Mouse (Mus musculus): Measurements from ENCODE around the gene Usp46. TPM values are rescaled to one million over a fixed set of nuclear protein-coding genes. Genes with fewer than 3 reads are reported as not detected.
"Not testable (repeated sequence)": the region's sequence is repeated elsewhere in the genome, so short reads cannot be mapped to it uniquely, and the experiment has no call there.

Usp46 gene
- polyA plus RNA-seq, 1 experiment from 2014 or later: 33.0 TPM

DNA sequence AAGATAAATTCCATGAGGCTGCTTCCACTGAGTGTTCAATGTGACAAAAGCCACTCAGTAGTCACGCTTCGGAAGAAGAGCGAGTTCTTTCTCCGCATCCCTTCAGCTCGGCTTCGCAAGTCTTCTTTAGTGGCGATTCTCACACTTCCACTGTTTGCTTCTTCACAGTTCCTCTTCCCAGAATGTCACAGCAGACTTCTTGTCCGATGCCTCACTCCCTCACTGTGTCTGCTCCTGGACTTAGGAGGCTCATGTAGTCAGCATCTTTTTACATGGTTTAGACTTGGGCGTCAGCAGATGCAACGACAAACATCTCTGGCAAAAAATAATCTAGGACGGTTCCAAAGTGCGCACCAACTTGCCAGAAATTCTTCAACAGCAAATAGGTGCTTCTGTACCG, 75.9 kb downstream of the Usp46 start:
- 81% methylated on average over 13 of the region's 13 CpGs for WGBS
- Histone ChIP-seq H3K4me3 (ENCODE audit: low read depth, low read length) (no peak overlapping the region), H3K4me1 (ENCODE audit: control insufficient read depth, insufficient read depth, low read length) (peaks cover 3% of the 10 kb centered on the region; the same call in 1 of the 2 replicates), H3K4me2 (ENCODE audit: low read depth) (no peak overlapping the region), H3K27ac (ENCODE audit: low read depth, low read length) (no peak overlapping the region), H3K36me3 (ENCODE audit: control insufficient read depth, insufficient read depth, low read length) (no peaks in the 10 kb centered on the region), H3K27me3 (ENCODE audit: control insufficient read depth, insufficient read depth, low read length) (no peaks in the 10 kb centered on the region), H3K9me3 (ENCODE audit: control insufficient read depth, low read length) (no peaks in the 10 kb centered on the region), H3K9ac (ENCODE audit: low read length) (no peak overlapping the region)
- ATAC-seq (ENCODE audit: insufficient read depth, low FRiP score, low TSS enrichment): no peak
- DNase-seq (ENCODE audit: low spot score): no peak

DNA sequence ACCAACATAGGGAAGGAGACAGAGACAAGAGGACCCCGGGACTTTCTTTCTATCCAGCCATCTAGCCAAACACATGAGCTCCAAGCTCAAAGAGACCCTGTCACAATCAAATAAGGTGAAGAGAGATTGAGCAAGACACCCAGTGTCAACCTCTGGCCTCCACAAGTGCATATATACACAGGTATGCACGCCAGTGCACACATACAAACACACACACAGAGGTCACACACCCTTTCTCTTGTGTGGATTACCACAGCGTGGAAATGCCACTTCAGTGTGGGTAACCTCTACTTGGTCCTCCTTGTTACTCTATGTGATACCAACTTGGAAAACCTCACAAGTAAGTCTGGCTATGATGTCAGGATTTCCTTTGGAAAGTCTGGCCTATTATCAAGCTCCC, 78.7 kb downstream of the Usp46 start:
- no peaks in the 10 kb centered on the region for H3K36me3 ChIP-seq (ENCODE audit: control insufficient read depth, insufficient read depth, low read length)
- H3K9me3 ChIP-seq (ENCODE audit: control insufficient read depth, low read length): no peaks in the 10 kb centered on the region
- no peak overlapping the region for H3K4me2 ChIP-seq (ENCODE audit: low read depth)
- no peak for DNase-seq (ENCODE audit: low spot score)
- no peaks in the 10 kb centered on the region for H3K27me3 ChIP-seq (ENCODE audit: control insufficient read depth, insufficient read depth, low read length)
- no peak overlapping the region for H3K9ac ChIP-seq (ENCODE audit: low read length)
- no peak overlapping the region for H3K27ac ChIP-seq (ENCODE audit: low read depth, low read length)
- peaks cover 3% of the 10 kb centered on the region; the same call in 1 of the 2 replicates for H3K4me1 ChIP-seq (ENCODE audit: control insufficient read depth, insufficient read depth, low read length)
- no peak overlapping the region for H3K4me3 ChIP-seq (ENCODE audit: low read depth, low read length)
- ATAC-seq (ENCODE audit: insufficient read depth, low FRiP score, low TSS enrichment): no peak
- 91% methylated on average over 3 of the region's 3 CpGs for WGBS

DNA sequence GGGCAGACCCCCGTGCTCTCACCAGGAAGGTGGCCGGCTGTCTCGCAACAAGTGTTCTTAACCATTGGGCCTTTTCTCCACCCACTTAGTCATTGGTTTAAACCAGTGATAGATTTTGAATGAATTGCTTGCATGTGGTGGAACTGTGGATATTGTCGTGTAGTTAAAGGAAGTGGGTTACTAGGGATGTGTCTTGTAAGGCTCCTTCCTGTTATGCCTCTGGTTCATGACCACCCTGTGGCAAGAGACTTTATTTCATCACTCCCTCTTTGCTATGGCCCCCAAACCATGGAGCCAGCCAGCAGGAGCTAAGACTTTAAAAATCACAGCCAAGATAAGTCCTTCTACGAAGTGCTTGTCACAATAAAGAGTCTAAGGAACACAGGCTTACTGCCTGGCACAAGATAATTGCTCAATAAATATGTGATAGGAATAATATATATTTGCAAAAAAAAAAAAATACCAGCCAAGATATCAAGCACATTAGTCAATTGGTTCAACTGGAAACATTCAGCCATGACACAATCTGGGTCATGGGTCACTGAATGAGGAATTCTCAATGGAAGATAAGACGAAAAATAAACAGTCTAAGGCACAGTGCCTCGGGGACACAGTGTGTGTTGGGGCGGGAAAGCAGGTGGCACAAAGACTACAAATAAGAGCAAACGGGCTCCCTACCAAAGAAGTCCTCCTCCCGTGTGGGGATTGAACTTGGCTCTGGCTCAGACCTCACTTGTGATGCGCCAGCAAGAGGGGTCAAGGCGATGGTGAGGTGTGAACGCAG, 80.3 kb downstream of the Usp46 start:
- Histone ChIP-seq H3K9me3 (ENCODE audit: control insufficient read depth, low read length) (no peaks in the 10 kb centered on the region), H3K9ac (ENCODE audit: low read length) (no peak overlapping the region), H3K4me3 (ENCODE audit: low read depth, low read length) (no peak overlapping the region), H3K27ac (ENCODE audit: low read depth, low read length) (no peak overlapping the region), H3K36me3 (ENCODE audit: control insufficient read depth, insufficient read depth, low read length) (no peaks in the 10 kb centered on the region), H3K4me1 (ENCODE audit: control insufficient read depth, insufficient read depth, low read length) (peaks cover 3% of the 10 kb centered on the region; the same call in 1 of the 2 replicates), H3K4me2 (ENCODE audit: low read depth) (no peak overlapping the region), H3K27me3 (ENCODE audit: control insufficient read depth, insufficient read depth, low read length) (no peaks in the 10 kb centered on the region)
- ATAC-seq (ENCODE audit: insufficient read depth, low FRiP score, low TSS enrichment) (no peak), DNase-seq (ENCODE audit: low spot score) (no peak)
- 85% methylated on average over 13 of the region's 13 CpGs for WGBS

DNA sequence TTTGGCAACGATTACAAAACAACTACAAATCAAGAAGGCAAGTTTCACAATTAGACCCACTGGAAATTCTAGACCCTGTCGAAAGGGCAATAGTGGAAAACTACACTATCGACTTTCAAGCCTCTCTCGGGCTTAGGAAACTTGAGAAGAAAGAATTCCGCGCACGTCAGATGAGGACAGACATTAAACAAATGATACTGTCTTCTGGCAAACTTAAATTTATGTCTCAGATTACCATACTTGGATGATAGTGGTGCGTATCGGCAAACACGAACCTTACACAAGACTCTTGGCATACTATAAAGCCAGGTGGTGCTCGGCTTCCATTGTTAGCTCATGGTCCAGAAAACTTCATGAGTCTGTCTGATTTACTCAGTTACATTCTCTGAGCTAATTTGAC, 90.8 kb downstream of the Usp46 start:
- Histone ChIP-seq H3K4me1 (ENCODE audit: control insufficient read depth, insufficient read depth, low read length) (no peaks in the 10 kb centered on the region), H3K9ac (ENCODE audit: low read length) (no peak overlapping the region), H3K4me3 (ENCODE audit: low read depth, low read length) (no peak overlapping the region), H3K27me3 (ENCODE audit: control insufficient read depth, insufficient read depth, low read length) (no peaks in the 10 kb centered on the region), H3K36me3 (ENCODE audit: control insufficient read depth, insufficient read depth, low read length) (no peaks in the 10 kb centered on the region), H3K27ac (ENCODE audit: low read depth, low read length) (no peak overlapping the region), H3K4me2 (ENCODE audit: low read depth) (no peak overlapping the region), H3K9me3 (ENCODE audit: control insufficient read depth, low read length) (no peaks in the 10 kb centered on the region)
- 70% methylated on average over 11 of the region's 11 CpGs for WGBS
- no peak for DNase-seq (ENCODE audit: low spot score)
- no peak for ATAC-seq (ENCODE audit: insufficient read depth, low FRiP score, low TSS enrichment)

DNA sequence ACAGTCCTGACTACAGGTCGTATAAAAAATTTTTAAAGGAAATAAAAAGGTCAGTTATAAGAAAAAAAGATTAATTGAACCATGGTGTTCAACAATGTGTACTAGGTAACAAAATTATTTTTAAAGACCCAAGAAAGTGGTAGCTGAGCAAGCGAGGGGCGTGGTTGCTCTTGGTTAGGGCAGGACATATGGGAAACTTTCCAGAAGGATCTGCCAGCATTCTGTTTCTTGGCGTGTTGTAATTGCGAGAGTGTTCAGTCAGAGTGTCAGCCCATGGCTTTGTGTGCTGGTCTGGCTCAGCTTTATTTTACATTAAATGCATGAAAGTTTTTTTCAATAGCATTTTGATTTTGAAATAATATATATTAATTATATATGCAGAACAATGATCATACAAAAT, 96.5 kb downstream of the Usp46 start:
- DNase-seq (ENCODE audit: low spot score) (no peak), ATAC-seq (ENCODE audit: insufficient read depth, low FRiP score, low TSS enrichment) (no peak)
- Histone ChIP-seq H3K4me3 (ENCODE audit: low read depth, low read length) (no peak overlapping the region), H3K4me2 (ENCODE audit: low read depth) (no peak overlapping the region), H3K9me3 (ENCODE audit: control insufficient read depth, low read length) (no peaks in the 10 kb centered on the region), H3K27ac (ENCODE audit: low read depth, low read length) (no peak overlapping the region), H3K27me3 (ENCODE audit: control insufficient read depth, insufficient read depth, low read length) (no peaks in the 10 kb centered on the region), H3K36me3 (ENCODE audit: control insufficient read depth, insufficient read depth, low read length) (no peaks in the 10 kb centered on the region), H3K4me1 (ENCODE audit: control insufficient read depth, insufficient read depth, low read length) (no peaks in the 10 kb centered on the region), H3K9ac (ENCODE audit: low read length) (no peak overlapping the region)
- 94% methylated on average over 5 of the region's 5 CpGs for WGBS

DNA sequence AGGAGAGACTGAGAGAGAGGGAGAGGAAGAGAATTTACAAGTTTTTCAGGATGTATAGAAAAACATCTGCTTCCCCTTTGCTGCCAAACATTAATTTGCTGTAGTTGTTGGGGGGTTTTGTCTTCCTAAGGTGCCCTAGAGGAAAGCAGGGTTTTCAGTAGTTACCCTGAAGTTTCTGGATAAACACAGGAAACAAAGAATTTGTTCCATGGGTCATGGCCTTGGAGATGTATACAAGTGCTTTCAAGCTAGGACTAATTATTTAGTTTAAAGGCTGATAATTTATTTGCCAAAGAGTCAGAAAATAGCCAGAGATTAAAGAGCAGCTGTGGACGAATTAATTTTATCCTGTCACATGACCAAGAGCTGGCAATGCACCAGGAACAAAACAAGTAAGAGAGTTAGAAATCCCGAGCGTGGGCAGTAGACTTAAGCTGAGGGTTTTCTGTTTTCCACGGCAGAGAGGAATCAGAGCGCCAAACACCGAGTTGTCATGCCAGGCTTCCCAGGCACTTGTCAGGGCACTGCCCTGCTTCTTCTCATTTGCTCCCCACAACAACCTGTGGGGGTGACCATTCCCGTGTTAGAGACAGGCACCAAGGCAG, 98.1 kb downstream of the Usp46 start:
- Histone ChIP-seq H3K27ac (ENCODE audit: low read depth, low read length) (no peak overlapping the region), H3K4me3 (ENCODE audit: low read depth, low read length) (no peak overlapping the region), H3K27me3 (ENCODE audit: control insufficient read depth, insufficient read depth, low read length) (no peaks in the 10 kb centered on the region), H3K36me3 (ENCODE audit: control insufficient read depth, insufficient read depth, low read length) (no peaks in the 10 kb centered on the region), H3K9ac (ENCODE audit: low read length) (no peak overlapping the region), H3K4me2 (ENCODE audit: low read depth) (no peak overlapping the region), H3K9me3 (ENCODE audit: control insufficient read depth, low read length) (no peaks in the 10 kb centered on the region), H3K4me1 (ENCODE audit: control insufficient read depth, insufficient read depth, low read length) (no peaks in the 10 kb centered on the region)
- no peak for DNase-seq (ENCODE audit: low spot score)
- WGBS: 76% methylated on average over 7 of the region's 7 CpGs
- ATAC-seq (ENCODE audit: insufficient read depth, low FRiP score, low TSS enrichment): no peak

DNA sequence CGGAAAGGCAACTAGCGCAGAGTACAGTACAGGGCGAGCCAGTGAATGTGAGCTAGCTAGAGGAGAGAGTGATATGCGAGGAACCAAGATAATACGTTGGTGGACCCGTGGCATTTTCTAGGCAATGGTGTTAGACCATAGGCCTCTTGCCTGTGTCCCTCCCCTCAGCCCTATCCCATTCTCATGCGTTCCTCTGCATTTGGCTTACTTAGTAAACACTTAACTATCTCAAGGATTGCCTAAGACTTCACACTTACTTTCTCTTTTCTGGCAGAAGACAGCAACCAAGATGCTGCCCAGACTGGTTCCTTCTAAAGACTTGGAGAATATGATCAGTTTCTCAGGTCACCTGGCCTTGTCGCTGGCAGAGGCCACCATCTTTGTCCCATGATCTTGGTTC, 98.9 kb downstream of the Usp46 start:
- Histone ChIP-seq H3K36me3 (ENCODE audit: control insufficient read depth, insufficient read depth, low read length) (no peaks in the 10 kb centered on the region), H3K4me2 (ENCODE audit: low read depth) (no peak overlapping the region), H3K4me1 (ENCODE audit: control insufficient read depth, insufficient read depth, low read length) (no peaks in the 10 kb centered on the region), H3K27me3 (ENCODE audit: control insufficient read depth, insufficient read depth, low read length) (no peaks in the 10 kb centered on the region), H3K4me3 (ENCODE audit: low read depth, low read length) (no peak overlapping the region), H3K9ac (ENCODE audit: low read length) (no peak overlapping the region), H3K27ac (ENCODE audit: low read depth, low read length) (no peak overlapping the region), H3K9me3 (ENCODE audit: control insufficient read depth, low read length) (no peaks in the 10 kb centered on the region)
- ATAC-seq (ENCODE audit: insufficient read depth, low FRiP score, low TSS enrichment) (no peak), DNase-seq (ENCODE audit: low spot score) (no peak)
- WGBS: 98% methylated on average over 8 of the region's 8 CpGs

DNA sequence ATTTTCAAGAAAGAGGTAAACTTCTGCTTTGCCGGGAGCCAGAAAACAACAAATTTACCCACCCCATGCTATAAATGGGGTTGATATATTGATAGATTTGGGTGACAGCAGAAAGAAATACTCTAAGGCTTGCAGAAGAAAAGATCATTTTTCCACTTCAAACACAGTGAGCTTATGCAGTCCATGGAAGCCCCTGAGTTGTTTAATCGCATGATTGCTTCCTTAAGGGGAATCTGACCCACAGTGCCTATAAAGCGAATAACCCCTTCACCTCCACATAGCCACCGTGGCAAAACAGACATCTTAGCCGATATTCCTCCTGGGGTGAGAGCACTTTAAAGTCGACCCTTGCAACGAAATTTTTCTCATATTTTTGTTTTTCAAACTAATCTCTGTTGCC, 108.5 kb downstream of the Usp46 start:
- H3K36me3 ChIP-seq (ENCODE audit: control insufficient read depth, insufficient read depth, low read length): no peaks in the 10 kb centered on the region
- no peak overlapping the region for H3K4me2 ChIP-seq (ENCODE audit: low read depth)
- no peaks in the 10 kb centered on the region for H3K27me3 ChIP-seq (ENCODE audit: control insufficient read depth, insufficient read depth, low read length)
- no peaks in the 10 kb centered on the region for H3K9me3 ChIP-seq (ENCODE audit: control insufficient read depth, low read length)
- H3K27ac ChIP-seq (ENCODE audit: low read depth, low read length): no peak overlapping the region
- WGBS: 74% methylated on average over 7 of the region's 7 CpGs
- H3K4me3 ChIP-seq (ENCODE audit: low read depth, low read length): no peak overlapping the region
- ATAC-seq (ENCODE audit: insufficient read depth, low FRiP score, low TSS enrichment) (no peak), DNase-seq (ENCODE audit: low spot score) (no peak)
- H3K4me1 ChIP-seq (ENCODE audit: control insufficient read depth, insufficient read depth, low read length): no peaks in the 10 kb centered on the region
- H3K9ac ChIP-seq (ENCODE audit: low read length): no peak overlapping the region

DNA sequence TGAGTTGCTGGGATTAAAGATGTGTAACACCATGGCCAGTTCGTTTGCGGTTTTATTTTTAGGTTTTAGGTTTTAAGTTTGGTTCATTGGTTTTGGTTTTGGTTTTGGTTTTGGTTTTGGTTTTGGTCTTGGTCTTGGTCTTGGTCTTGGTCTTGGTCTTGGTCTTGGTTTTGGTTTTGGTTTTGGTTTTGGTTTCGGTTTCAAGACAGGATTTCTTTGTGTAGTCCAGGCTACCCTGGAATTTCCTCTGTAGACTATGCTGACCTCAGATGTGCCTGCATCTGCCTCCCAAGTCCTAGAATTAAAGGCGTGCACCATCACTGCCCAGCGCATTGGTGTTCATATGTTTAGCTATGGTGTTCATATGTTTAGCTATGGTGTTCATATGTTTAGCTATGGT, 109.6 kb downstream of the Usp46 start:
- not testable (repeated sequence) for H3K36me3 ChIP-seq (ENCODE audit: control insufficient read depth, insufficient read depth, low read length); H3K4me1 ChIP-seq (ENCODE audit: control insufficient read depth, insufficient read depth, low read length); H3K27me3 ChIP-seq (ENCODE audit: control insufficient read depth, insufficient read depth, low read length); H3K9me3 ChIP-seq (ENCODE audit: control insufficient read depth, low read length); DNase-seq (ENCODE audit: low spot score); ATAC-seq (ENCODE audit: insufficient read depth, low FRiP score, low TSS enrichment); H3K4me2 ChIP-seq (ENCODE audit: low read depth); H3K4me3 ChIP-seq (ENCODE audit: low read depth, low read length); H3K9ac ChIP-seq (ENCODE audit: low read length); H3K27ac ChIP-seq (ENCODE audit: low read depth, low read length)
- 95% methylated on average over 5 of the region's 5 CpGs for WGBS
